Mouse (Mus musculus) intestine, embryonic 15.5 days (tissue): ENCODE results near the gene Calm4. TPM values are rescaled to one million over a fixed set of nuclear protein-coding genes. Genes with fewer than 3 reads are reported as not detected.

Source experiments
- ATAC-seq: fragments of 200-750 bp; cut with Nextera tagmentation; 2 replicates; pipeline ENCODE4 v1.8.0; 2017; ENCODE audit warnings: moderate TSS enrichment, moderate library complexity
- H3K27ac ChIP-seq: fragments of 300-500 bp; sonication (generic); 2 replicates; pipeline ENCODE4 v1.5.1; 2015; ENCODE audit warnings: mild to moderate bottlenecking, inconsistent platforms
- H3K27me3 ChIP-seq: fragments of 300-500 bp; sonication (generic); replicated peaks from 2 replicates; pipeline ENCODE4 v1.6.1; 2015; ENCODE audit warnings: inconsistent platforms
- H3K36me3 ChIP-seq: fragments of 300-500 bp; sonication (generic); 2 replicates; pipeline ENCODE4 v1.6.1; 2015; ENCODE audit warnings: inconsistent platforms
- H3K4me1 ChIP-seq: fragments of 300-500 bp; sonication (generic); replicated peaks from 2 replicates; pipeline ENCODE4 v1.6.1; 2015; ENCODE audit warnings: inconsistent platforms
- H3K4me2 ChIP-seq: fragments of 300-500 bp; sonication (generic); replicated peaks from 2 replicates; pipeline ENCODE4 v1.6.1; 2015; ENCODE audit warnings: mild to moderate bottlenecking, inconsistent platforms
- H3K4me3 ChIP-seq: fragments of 300-500 bp; sonication (generic); replicated peaks from 2 replicates; pipeline ENCODE4 v1.5.1; 2015; ENCODE audit warnings: inconsistent platforms
- H3K9ac ChIP-seq: fragments of 300-500 bp; sonication (generic); 2 replicates; pipeline ENCODE4 v1.6.1; 2015; ENCODE audit warnings: inconsistent platforms
- H3K9me3 ChIP-seq: fragments of 300-500 bp; sonication (generic); 2 replicates; pipeline ENCODE4 v1.6.1; 2016; ENCODE audit warnings: inconsistent platforms
- WGBS: fragments of 180-500 bp; shearing (Covaris S2); methylation state at CpG from one replicate; pipeline ENCODE4 v1.1.7; 2015; 5-methylcytosine and 5-hydroxymethylcytosine counted together
- polyA plus RNA-seq: library from polyadenylated mRNA; unstranded; fragments of >200 nt; fragmentation: Nextera tagmentation; extraction: Ambion mirVana; gene quantifications from 2 replicates; pipeline ENCODE4 v1.2.1, GENCODE M21; 2015

The Calm4 gene
- polyA plus RNA-seq, 1 experiment from 2014 or later = not detected

DNA sequence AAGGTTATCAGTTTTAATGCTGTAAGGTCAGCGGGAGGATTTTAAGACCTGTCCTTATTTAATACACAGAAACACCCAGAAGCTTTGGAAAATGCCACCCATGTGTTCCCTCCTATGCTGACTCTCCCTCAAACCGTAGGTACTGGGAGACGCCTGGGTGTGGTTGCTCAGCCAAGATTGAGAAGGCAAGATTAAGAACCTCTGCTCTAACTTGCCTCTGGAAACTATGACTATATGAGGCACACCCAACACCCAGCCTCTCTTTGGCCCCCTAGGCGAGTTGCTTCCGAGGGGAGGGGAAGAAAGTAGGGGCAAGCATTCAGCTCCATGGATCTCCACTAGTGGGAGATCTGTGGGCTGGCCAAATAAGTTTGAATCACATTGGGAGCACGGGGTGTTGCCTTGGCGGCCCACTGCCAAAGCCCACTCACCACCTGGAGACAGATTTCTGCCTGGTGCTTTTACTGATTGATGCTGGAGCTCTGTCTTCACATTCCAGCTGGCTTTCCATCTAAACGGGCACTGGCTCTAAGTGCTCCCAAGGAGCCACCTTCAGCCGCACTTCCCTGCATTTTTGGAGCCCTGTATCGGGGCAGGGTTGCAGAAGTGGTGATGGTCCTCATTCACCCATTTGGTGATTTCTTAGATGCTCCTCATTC is 25.5 kb downstream of the Calm4 start:
- no peak overlapping the region for H3K4me2 ChIP-seq
- 82% methylated on average over 10 of the region's 10 CpGs for WGBS
- no peaks in the 10 kb centered on the region for H3K27me3 ChIP-seq
- H3K4me3 ChIP-seq = no peak overlapping the region
- no peak overlapping the region for H3K9ac ChIP-seq
- H3K9me3 ChIP-seq = no peaks in the 10 kb centered on the region
- H3K27ac ChIP-seq = no peak overlapping the region
- ATAC-seq = no peak
- H3K36me3 ChIP-seq = no peaks in the 10 kb centered on the region
- peaks cover 6% of the 10 kb centered on the region for H3K4me1 ChIP-seq

GRCm38 (mm10) chr13:3865648-3866354 is 28.2 kb downstream of the Calm4 start:
- Histone ChIP-seq H3K4me1 (peaks cover 6% of the 10 kb centered on the region), H3K9me3 (no peaks in the 10 kb centered on the region), H3K36me3 (no peaks in the 10 kb centered on the region), H3K27me3 (no peaks in the 10 kb centered on the region), H3K27ac (peak overlapping the region; percentile 54; the same call in 1 of the 2 replicates), H3K4me2 (no peak overlapping the region), H3K4me3 (no peak overlapping the region), H3K9ac (no peak overlapping the region)
- 63% methylated on average over 14 of the region's 14 CpGs for WGBS
- peak; percentile 81 for ATAC-seq

GRCm38 (mm10) chr13:3866355-3867052 is 28.9 kb downstream of the Calm4 start:
- H3K9ac ChIP-seq = no peak overlapping the region
- peak overlapping the region; percentile 54; the same call in 1 of the 2 replicates for H3K27ac ChIP-seq
- peaks cover 6% of the 10 kb centered on the region for H3K4me1 ChIP-seq
- H3K4me2 ChIP-seq = no peak overlapping the region
- no peaks in the 10 kb centered on the region for H3K27me3 ChIP-seq
- H3K9me3 ChIP-seq = no peaks in the 10 kb centered on the region
- 74% methylated on average over 8 of the region's 8 CpGs for WGBS
- peak; percentile 13 for ATAC-seq
- no peaks in the 10 kb centered on the region for H3K36me3 ChIP-seq
- no peak overlapping the region for H3K4me3 ChIP-seq

GRCm38 (mm10) chr13:3867158-3867557 is 29.6 kb downstream of the Calm4 start:
- no peak overlapping the region for H3K27ac ChIP-seq
- peak; percentile 59; the same call in 1 of the 2 replicates for ATAC-seq
- H3K9ac ChIP-seq = no peak overlapping the region
- H3K4me2 ChIP-seq = no peak overlapping the region
- H3K4me1 ChIP-seq = peaks cover 6% of the 10 kb centered on the region
- H3K9me3 ChIP-seq = no peaks in the 10 kb centered on the region
- no peaks in the 10 kb centered on the region for H3K36me3 ChIP-seq
- no peaks in the 10 kb centered on the region for H3K27me3 ChIP-seq
- WGBS = 69% methylated on average over 6 of the region's 6 CpGs
- H3K4me3 ChIP-seq = no peak overlapping the region

- Histone ChIP-seq H3K4me3 (no peak overlapping the region), H3K27me3 (no peaks in the 10 kb centered on the region), H3K9ac (no peak overlapping the region), H3K27ac (no peak overlapping the region), H3K4me1 (peaks cover 6% of the 10 kb centered on the region), H3K4me2 (no peak overlapping the region), H3K36me3 (no peaks in the 10 kb centered on the region), H3K9me3 (no peaks in the 10 kb centered on the region)
- ATAC-seq = no peak
Observed at GRCm38 (mm10) chr13:3869901-3870300, 32.3 kb downstream of the Calm4 start.

DNA sequence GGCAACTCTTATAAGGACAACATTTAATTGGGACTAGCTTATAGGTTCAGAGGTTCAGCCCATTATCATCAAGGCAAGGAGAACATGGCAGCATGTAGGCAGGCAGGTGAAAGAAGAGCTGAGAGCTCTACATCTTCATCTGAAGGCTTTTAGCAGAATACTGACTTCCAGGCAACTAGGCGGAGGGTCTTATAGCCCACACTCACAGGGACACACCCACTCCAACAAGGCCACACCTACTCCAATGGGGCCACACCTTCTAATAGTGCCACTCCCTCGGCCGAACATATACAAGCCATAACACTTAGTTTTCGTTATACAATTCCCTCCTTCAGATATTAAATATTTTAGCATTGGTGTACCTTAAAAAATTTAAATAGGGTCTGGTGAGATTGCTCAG is 35.3 kb downstream of the Calm4 start:
- ATAC-seq = no peak

GRCm38 (mm10) chr13:3876448-3876847 is 38.9 kb downstream of the Calm4 start:
- H3K27me3 ChIP-seq = no peaks in the 10 kb centered on the region

More for the DNA sequence above, 35.3 kb downstream of the Calm4 start:
- Histone ChIP-seq H3K36me3 (no peaks in the 10 kb centered on the region), H3K27ac (no peak overlapping the region), H3K4me2 (no peak overlapping the region), H3K4me1 (peaks cover 11% of the 10 kb centered on the region; the same call in 1 of the 2 replicates), H3K9me3 (no peaks in the 10 kb centered on the region), H3K27me3 (no peaks in the 10 kb centered on the region), H3K4me3 (no peak overlapping the region), H3K9ac (no peak overlapping the region)
- WGBS = 91% methylated on average over 4 of the region's 4 CpGs

GRCm38 (mm10) chr13:3877185-3877584 is 39.6 kb downstream of the Calm4 start:
- no peak overlapping the region for H3K9ac ChIP-seq

More at GRCm38 (mm10) chr13:3876448-3876847, 38.9 kb downstream of the Calm4 start:
- H3K4me1 ChIP-seq = peaks cover 11% of the 10 kb centered on the region; the same call in 1 of the 2 replicates
- no peaks in the 10 kb centered on the region for H3K9me3 ChIP-seq
- H3K9ac ChIP-seq = no peak overlapping the region
- 0 out of 2 replicates have a peak overlapping the region, but pooled peaks have one; percentile 6 for H3K27ac ChIP-seq
- no peak for ATAC-seq
- H3K4me2 ChIP-seq = no peak overlapping the region
- WGBS = 60% methylated on average over 6 of the region's 6 CpGs
- H3K36me3 ChIP-seq = 0 out of 2 replicates have a peak, but pooled peaks cover 3% of the 10 kb centered on the region
- no peak overlapping the region for H3K4me3 ChIP-seq

DNA sequence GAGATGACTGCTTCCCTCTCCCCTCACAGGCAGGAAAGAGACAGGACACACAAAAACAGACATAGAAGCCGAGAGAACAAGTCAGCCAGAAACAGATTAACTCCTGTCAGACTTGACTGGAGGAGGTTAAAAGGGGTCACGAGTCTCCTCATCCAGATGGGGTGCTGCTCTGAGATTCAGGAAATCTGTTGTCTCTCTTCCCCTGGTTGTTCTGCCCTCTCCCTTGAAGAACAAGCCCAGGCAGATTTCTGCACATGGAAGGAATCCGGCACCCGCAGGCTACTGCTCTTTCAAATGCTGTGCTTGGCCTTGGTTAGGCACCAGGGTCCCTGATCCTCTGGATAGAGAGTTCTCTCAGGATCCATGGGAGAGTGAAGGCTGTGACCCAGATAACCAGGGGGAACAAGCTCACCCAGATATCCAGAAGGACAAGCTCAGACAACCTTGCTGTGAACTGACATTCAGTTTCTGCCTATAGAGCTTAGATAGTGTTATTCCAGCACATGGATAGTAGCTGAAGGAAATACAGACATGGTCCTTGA is 40.2 kb downstream of the Calm4 start:
- no peaks in the 10 kb centered on the region for H3K9me3 ChIP-seq
- peaks cover 11% of the 10 kb centered on the region; the same call in 1 of the 2 replicates for H3K4me1 ChIP-seq
- H3K27me3 ChIP-seq = no peaks in the 10 kb centered on the region
- H3K9ac ChIP-seq = no peak overlapping the region
- H3K27ac ChIP-seq = no peak overlapping the region
- no peak for ATAC-seq
- 0 out of 2 replicates have a peak, but pooled peaks cover 6% of the 10 kb centered on the region for H3K36me3 ChIP-seq
- no peak overlapping the region for H3K4me3 ChIP-seq
- no peak overlapping the region for H3K4me2 ChIP-seq
- 51% methylated on average over 4 of the region's 4 CpGs for WGBS

More at GRCm38 (mm10) chr13:3877185-3877584, 39.6 kb downstream of the Calm4 start:
- 56% methylated on average over 6 of the region's 6 CpGs for WGBS
- Histone ChIP-seq H3K36me3 (0 out of 2 replicates have a peak, but pooled peaks cover 6% of the 10 kb centered on the region), H3K4me2 (no peak overlapping the region), H3K27me3 (no peaks in the 10 kb centered on the region), H3K4me3 (no peak overlapping the region), H3K27ac (0 out of 2 replicates have a peak overlapping the region, but pooled peaks have one; percentile 6), H3K9me3 (no peaks in the 10 kb centered on the region), H3K4me1 (peaks cover 11% of the 10 kb centered on the region; the same call in 1 of the 2 replicates)
- no peak for ATAC-seq

DNA sequence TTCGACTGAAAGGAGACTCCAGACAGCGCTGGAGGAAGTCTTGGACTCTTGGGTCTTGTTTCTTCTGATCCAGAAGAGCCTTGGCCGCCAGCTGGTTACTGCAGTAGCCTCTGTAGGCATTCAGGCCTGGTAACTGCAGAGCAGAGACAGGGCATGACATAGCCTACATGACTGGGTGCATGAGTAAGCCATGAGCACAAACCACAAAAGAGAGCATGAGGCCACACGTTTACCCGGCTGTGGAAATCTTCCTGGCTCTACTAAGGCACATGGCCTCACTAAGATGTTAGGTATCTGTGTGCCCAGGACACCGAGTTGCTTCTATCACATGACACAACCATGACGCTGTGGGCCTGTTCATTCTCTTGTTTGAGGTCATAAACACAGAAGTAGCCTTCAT is 49.1 kb downstream of the Calm4 start:
- Histone ChIP-seq H3K27ac (no peak overlapping the region), H3K27me3 (no peaks in the 10 kb centered on the region), H3K9me3 (no peaks in the 10 kb centered on the region), H3K36me3 (peaks cover 23% of the 10 kb centered on the region), H3K9ac (no peak overlapping the region), H3K4me3 (no peak overlapping the region), H3K4me1 (no peaks in the 10 kb centered on the region), H3K4me2 (no peak overlapping the region)
- 90% methylated on average over 7 of the region's 7 CpGs for WGBS
- no peak for ATAC-seq
